Mouse (Mus musculus) neural tube, embryonic 12.5 days (tissue): ENCODE measurements around the gene Camk2n1. TPM values are rescaled to one million over a fixed set of nuclear protein-coding genes. Genes with fewer than 3 reads are reported as not detected.

ENCODE experiments used
- ATAC-seq: fragments of 200-750 bp; cut with Nextera tagmentation; 2 replicates; pipeline ENCODE4 v1.8.0; 2017; ENCODE audit warnings: low read depth, mild to moderate bottlenecking, moderate TSS enrichment, moderate library complexity; ENCODE audit not compliant: low FRiP score
- H3K27ac ChIP-seq: fragments of 300-500 bp; sonication (generic); 2 replicates; pipeline ENCODE4 v1.5.1; 2016
- H3K27me3 ChIP-seq: fragments of 300-500 bp; sonication (generic); replicated peaks from 2 replicates; pipeline ENCODE4 v1.6.1; 2016; ENCODE audit warnings: mild to moderate bottlenecking
- H3K36me3 ChIP-seq: fragments of 300-500 bp; sonication (generic); 2 replicates; pipeline ENCODE4 v1.6.1; 2016; ENCODE audit warnings: mild to moderate bottlenecking
- H3K4me1 ChIP-seq: fragments of 300-500 bp; sonication (generic); 2 replicates; pipeline ENCODE4 v1.6.1; 2016
- H3K4me2 ChIP-seq: fragments of 300-500 bp; sonication (generic); replicated peaks from 2 replicates; pipeline ENCODE4 v1.6.1; 2016; ENCODE audit warnings: mild to moderate bottlenecking
- H3K4me3 ChIP-seq: fragments of 300-500 bp; sonication (generic); 2 replicates; pipeline ENCODE4 v1.5.1; 2016
- H3K9ac ChIP-seq: fragments of 300-500 bp; sonication (generic); 2 replicates; pipeline ENCODE4 v1.6.1; 2016; ENCODE audit warnings: mild to moderate bottlenecking
- H3K9me3 ChIP-seq: fragments of 300-500 bp; sonication (generic); 2 replicates; pipeline ENCODE4 v1.6.1; 2016; ENCODE audit warnings: mild to moderate bottlenecking
- WGBS: fragments of 180-500 bp; shearing (Covaris S2); methylation state at CpG from one replicate; pipeline ENCODE4 v1.1.7; 2016; 5-methylcytosine and 5-hydroxymethylcytosine counted together
- polyA plus RNA-seq: library from polyadenylated mRNA; unstranded; fragments of >200 nt; fragmentation: Nextera tagmentation; extraction: Ambion mirVana; gene quantifications from 2 replicates; pipeline ENCODE4 v1.2.1, GENCODE M21; 2016

Camk2n1 gene
- polyA plus RNA-seq, 1 experiment from 2014 or later = 9.2 TPM

DNA sequence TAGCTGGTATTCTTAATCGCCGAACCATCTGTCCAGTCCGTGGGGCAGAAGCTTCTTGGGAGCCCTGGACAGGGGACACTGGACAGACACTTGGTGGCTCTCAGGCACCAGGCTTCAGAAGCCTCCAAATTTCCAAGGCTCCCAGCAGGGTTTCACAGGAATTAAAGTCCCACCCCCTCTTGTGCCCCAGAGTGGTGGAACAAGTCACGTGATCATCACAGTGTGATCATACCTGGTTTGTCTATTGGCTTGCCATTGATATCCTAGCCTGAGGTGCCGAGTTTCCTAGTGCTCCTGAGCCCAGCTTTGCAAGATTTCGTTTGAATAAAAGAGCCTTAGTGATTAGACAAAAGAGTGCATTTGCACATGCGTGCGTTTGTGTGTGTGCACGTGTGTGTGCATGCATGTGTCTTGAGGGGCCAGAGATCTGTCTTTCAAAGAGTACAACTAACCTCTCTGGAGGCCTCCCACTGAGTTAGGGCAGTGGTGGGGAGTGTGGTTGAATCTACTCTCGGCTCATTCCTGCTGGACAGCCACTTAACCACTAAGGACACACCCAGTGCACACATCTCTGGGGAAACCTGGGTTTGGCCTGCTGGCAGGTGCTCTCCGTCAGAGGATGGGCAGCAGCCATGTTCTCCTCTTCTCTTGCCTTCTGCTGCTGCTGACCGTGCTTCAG is 4.3 kb upstream of the Camk2n1 start:
- no peak overlapping the region for H3K27ac ChIP-seq
- H3K36me3 ChIP-seq = no peaks in the 10 kb centered on the region
- 60% methylated on average over 12 of the region's 12 CpGs for WGBS
- H3K4me1 ChIP-seq = peaks cover 42% of the 10 kb centered on the region
- no peak for ATAC-seq
- H3K4me2 ChIP-seq = no peak overlapping the region
- peaks cover 8% of the 10 kb centered on the region for H3K27me3 ChIP-seq
- no peak overlapping the region for H3K9ac ChIP-seq
- H3K4me3 ChIP-seq = no peak overlapping the region
- H3K9me3 ChIP-seq = no peaks in the 10 kb centered on the region

DNA sequence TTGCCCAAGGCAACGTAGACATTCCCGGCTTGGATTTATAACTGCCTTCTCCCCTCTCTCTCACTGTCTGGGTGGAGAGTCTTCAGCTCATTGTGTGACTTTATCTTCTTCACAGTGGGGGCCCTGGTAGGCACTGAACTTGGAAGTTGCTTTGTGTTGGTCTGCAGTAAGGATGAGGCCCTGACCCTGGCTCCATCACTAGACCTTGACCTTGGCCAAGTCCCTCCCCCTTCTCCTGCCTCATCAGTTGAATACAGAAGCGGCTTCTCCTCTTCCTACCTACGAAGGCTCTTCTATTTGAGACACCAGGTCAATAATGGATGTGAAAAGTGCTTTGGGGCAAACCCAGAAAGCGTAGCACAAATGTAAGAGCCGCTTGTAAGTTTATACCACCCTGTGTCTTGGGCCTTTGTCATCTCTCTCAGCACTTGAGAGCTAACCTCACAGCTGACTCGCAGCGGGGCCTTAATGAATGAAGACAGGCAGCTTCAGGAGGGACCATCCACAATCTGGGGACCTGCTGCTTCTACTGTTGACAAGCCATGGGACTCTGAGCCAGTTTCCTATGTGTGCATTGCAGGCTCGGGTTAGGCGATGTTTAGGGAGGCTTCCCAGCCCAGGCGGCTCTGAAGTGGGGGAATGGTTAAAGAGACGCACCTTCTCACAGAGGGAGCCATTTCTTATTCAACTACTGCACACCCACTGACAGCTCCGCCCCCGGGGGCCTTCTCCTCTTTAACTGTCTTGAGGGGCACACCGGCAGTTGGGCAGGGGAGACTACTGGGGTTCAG is 1.6 kb upstream of the Camk2n1 start:
- Histone ChIP-seq H3K27ac (no peak overlapping the region), H3K4me3 (no peak overlapping the region), H3K36me3 (no peaks in the 10 kb centered on the region), H3K27me3 (peaks cover 8% of the 10 kb centered on the region), H3K4me1 (peaks cover 48% of the 10 kb centered on the region), H3K9me3 (no peaks in the 10 kb centered on the region), H3K9ac (no peak overlapping the region), H3K4me2 (0 out of 2 replicates have a peak overlapping the region, but pooled peaks have one; percentile 7)
- 22% methylated on average over 15 of the region's 15 CpGs for WGBS
- no peak for ATAC-seq

GRCm38 (mm10) chr4:138453097-138453752 is 889 bp upstream of the Camk2n1 start:
- WGBS = 4% methylated on average over 19 of the region's 19 CpGs
- Histone ChIP-seq H3K27me3 (peaks cover 8% of the 10 kb centered on the region), H3K4me1 (peaks cover 48% of the 10 kb centered on the region), H3K9ac (peak overlapping the region; percentile 98), H3K36me3 (no peaks in the 10 kb centered on the region), H3K4me3 (peak overlapping the region; percentile 99), H3K27ac (peak overlapping the region; percentile 95), H3K9me3 (no peaks in the 10 kb centered on the region), H3K4me2 (peak overlapping the region; percentile 81)
- ATAC-seq = peak; percentile 34

GRCm38 (mm10) chr4:138454571-138455140 is 542 bp downstream of the Camk2n1 start:
- peak; percentile 42 for ATAC-seq
- H3K4me2 ChIP-seq = peak overlapping the region; percentile 81
- H3K27me3 ChIP-seq = peaks cover 8% of the 10 kb centered on the region
- peak overlapping the region; percentile 98 for H3K9ac ChIP-seq
- peaks cover 47% of the 10 kb centered on the region for H3K4me1 ChIP-seq
- H3K4me3 ChIP-seq = peak overlapping the region; percentile 99
- peaks cover 5% of the 10 kb centered on the region; the same call in 1 of the 2 replicates for H3K36me3 ChIP-seq
- H3K9me3 ChIP-seq = no peaks in the 10 kb centered on the region
- 1% methylated on average over 76 of the region's 78 CpGs for WGBS
- peak overlapping the region; percentile 95 for H3K27ac ChIP-seq

- Histone ChIP-seq H3K9me3 (no peaks in the 10 kb centered on the region), H3K27me3 (peaks cover 4% of the 10 kb centered on the region; the same call in 1 of the 2 replicates), H3K9ac (peak overlapping the region; percentile 98), H3K4me3 (peak overlapping the region; percentile 99), H3K4me2 (peak overlapping the region; percentile 81), H3K36me3 (peaks cover 5% of the 10 kb centered on the region; the same call in 1 of the 2 replicates), H3K27ac (peak overlapping the region; percentile 95), H3K4me1 (peaks cover 54% of the 10 kb centered on the region)
- WGBS = under 1% methylated on average over 58 of the region's 58 CpGs
- 0 out of 2 replicates have a peak, but pooled peaks have one; percentile 30 for ATAC-seq
Measured at GRCm38 (mm10) chr4:138455141-138455955, 1.2 kb downstream of the Camk2n1 start.

- H3K4me1 ChIP-seq = peaks cover 54% of the 10 kb centered on the region
- 0% methylated on average over 17 of the region's 17 CpGs for WGBS
- ATAC-seq = no peak
Measured at GRCm38 (mm10) chr4:138455956-138456341, 1.8 kb downstream of the Camk2n1 start.

DNA sequence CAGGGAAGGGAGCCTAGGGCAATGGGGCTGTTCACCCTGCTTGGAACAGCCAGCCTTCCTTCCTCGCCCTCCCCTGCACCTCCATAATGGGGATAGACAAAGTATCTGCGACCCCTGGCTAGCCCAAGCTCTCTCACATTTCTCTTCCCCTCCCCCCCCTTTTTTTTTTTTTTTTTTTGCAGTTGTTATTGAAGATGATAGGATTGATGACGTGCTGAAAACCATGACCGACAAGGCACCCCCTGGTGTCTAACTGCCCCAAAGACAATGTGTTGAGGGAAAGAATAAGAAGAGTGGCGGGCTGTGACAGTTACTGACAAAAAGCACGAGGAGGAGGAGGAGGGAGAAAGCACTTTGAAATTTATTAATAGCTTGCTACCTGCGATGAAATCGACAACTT is 2.4 kb downstream of the Camk2n1 start:
- peaks cover 5% of the 10 kb centered on the region; the same call in 1 of the 2 replicates for H3K36me3 ChIP-seq
- WGBS = 0% methylated on average over 8 of the region's 8 CpGs
- H3K4me2 ChIP-seq = peak overlapping the region; percentile 81
- 0 out of 2 replicates have a peak overlapping the region, but pooled peaks have one; percentile 3 for H3K27ac ChIP-seq
- H3K27me3 ChIP-seq = peaks cover 4% of the 10 kb centered on the region; the same call in 1 of the 2 replicates
- peaks cover 54% of the 10 kb centered on the region for H3K4me1 ChIP-seq
- H3K4me3 ChIP-seq = peak overlapping the region; percentile 99
- peak overlapping the region; percentile 98 for H3K9ac ChIP-seq
- H3K9me3 ChIP-seq = no peaks in the 10 kb centered on the region
- no peak for ATAC-seq

More at GRCm38 (mm10) chr4:138455956-138456341, 1.8 kb downstream of the Camk2n1 start:
- Histone ChIP-seq H3K36me3 (peaks cover 5% of the 10 kb centered on the region; the same call in 1 of the 2 replicates), H3K27me3 (peaks cover 4% of the 10 kb centered on the region; the same call in 1 of the 2 replicates), H3K4me3 (peak overlapping the region; percentile 99), H3K9ac (peak overlapping the region; percentile 98), H3K27ac (0 out of 2 replicates have a peak overlapping the region, but pooled peaks have one; percentile 3), H3K9me3 (no peaks in the 10 kb centered on the region), H3K4me2 (peak overlapping the region; percentile 81)

DNA sequence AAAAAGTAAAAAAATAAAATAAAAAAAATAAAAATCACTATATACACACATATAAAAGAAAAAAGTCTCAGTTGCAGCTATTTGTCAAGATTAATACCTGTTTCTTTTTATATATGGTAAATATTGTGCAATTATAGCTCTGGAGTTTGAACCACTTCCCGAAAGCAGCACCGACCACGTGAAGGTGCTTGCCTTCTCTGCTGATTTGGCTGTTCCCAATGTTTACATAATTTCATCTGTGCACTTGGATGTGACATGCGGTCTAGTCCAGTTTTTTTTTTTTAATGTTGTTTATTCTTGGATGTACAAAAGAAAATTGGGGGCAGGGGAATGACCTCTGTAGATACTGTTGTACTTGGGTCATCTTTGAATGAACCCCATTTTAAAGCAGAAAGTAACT is 3.0 kb downstream of the Camk2n1 start:
- whole genome bisulfite sequencing = 51% methylated on average over 4 of the region's 4 CpGs

GRCm38 (mm10) chr4:138458171-138458570 is 4.1 kb downstream of the Camk2n1 start:
- Histone ChIP-seq H3K4me3 (no peak overlapping the region), H3K36me3 (peaks cover 5% of the 10 kb centered on the region; the same call in 1 of the 2 replicates), H3K27me3 (no peaks in the 10 kb centered on the region; the same call in 1 of the 2 replicates), H3K9me3 (no peaks in the 10 kb centered on the region), H3K4me2 (0 out of 2 replicates have a peak overlapping the region, but pooled peaks have one; percentile 81), H3K4me1 (peaks cover 55% of the 10 kb centered on the region), H3K27ac (no peak overlapping the region), H3K9ac (no peak overlapping the region)
- no peak for ATAC-seq
- WGBS = 87% methylated on average over 7 of the region's 7 CpGs

More for the DNA sequence above, 3.0 kb downstream of the Camk2n1 start:
- Histone ChIP-seq H3K4me1 (peaks cover 54% of the 10 kb centered on the region), H3K27me3 (peaks cover 1% of the 10 kb centered on the region; the same call in 1 of the 2 replicates), H3K9me3 (no peaks in the 10 kb centered on the region), H3K36me3 (peaks cover 5% of the 10 kb centered on the region; the same call in 1 of the 2 replicates), H3K4me2 (peak overlapping the region; percentile 81), H3K9ac (0 out of 2 replicates have a peak overlapping the region, but pooled peaks have one; percentile 40), H3K4me3 (no peak overlapping the region; the same call in 1 of the 2 replicates), H3K27ac (no peak overlapping the region)
- no peak for ATAC-seq

DNA sequence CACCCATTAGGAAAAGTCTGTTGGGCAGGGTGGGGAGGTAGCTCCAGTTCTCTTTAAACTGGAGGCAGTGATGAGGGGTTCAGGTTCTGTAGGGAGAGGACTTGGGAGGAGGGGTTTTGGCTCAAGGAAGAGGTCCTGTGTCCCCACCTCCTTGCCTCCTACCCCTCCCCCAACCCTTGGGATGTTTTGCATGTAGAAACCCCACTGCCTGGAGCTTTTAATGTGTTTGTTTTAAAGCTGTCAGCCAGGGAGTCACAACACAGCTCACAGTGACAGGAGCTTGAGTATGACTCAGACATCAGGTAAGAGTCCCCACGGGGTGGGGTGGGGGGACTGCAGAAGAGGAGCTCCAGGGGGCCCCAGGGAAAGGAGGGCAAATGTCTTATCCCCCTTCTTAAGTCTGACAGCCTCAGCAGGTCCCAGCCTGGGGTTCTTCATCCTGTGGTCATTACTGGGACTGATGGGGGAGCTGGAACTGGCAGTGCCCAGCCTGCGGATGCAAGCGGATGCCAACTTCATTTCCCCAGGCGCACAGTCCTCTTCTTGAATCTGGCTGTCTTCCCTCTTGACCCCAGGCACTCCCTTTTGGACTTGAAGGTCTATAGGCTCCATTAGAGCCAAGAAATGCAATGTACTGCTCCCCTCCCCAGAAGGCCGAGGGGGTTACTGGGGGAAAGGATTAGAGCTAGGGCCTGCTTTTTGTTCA is 4.8 kb downstream of the Camk2n1 start:
- no peaks in the 10 kb centered on the region for H3K9me3 ChIP-seq
- no peaks in the 10 kb centered on the region for H3K27me3 ChIP-seq
- 69% methylated on average over 5 of the region's 5 CpGs for WGBS
- no peak overlapping the region for H3K9ac ChIP-seq
- no peak overlapping the region for H3K27ac ChIP-seq
- no peak overlapping the region for H3K4me3 ChIP-seq
- no peak for ATAC-seq
- no peak overlapping the region for H3K4me2 ChIP-seq
- peaks cover 5% of the 10 kb centered on the region; the same call in 1 of the 2 replicates for H3K36me3 ChIP-seq
- H3K4me1 ChIP-seq = peaks cover 55% of the 10 kb centered on the region
